Mouse (Mus musculus): ENCODE results near the gene Ccdc57.

The Ccdc57 gene

DNA sequence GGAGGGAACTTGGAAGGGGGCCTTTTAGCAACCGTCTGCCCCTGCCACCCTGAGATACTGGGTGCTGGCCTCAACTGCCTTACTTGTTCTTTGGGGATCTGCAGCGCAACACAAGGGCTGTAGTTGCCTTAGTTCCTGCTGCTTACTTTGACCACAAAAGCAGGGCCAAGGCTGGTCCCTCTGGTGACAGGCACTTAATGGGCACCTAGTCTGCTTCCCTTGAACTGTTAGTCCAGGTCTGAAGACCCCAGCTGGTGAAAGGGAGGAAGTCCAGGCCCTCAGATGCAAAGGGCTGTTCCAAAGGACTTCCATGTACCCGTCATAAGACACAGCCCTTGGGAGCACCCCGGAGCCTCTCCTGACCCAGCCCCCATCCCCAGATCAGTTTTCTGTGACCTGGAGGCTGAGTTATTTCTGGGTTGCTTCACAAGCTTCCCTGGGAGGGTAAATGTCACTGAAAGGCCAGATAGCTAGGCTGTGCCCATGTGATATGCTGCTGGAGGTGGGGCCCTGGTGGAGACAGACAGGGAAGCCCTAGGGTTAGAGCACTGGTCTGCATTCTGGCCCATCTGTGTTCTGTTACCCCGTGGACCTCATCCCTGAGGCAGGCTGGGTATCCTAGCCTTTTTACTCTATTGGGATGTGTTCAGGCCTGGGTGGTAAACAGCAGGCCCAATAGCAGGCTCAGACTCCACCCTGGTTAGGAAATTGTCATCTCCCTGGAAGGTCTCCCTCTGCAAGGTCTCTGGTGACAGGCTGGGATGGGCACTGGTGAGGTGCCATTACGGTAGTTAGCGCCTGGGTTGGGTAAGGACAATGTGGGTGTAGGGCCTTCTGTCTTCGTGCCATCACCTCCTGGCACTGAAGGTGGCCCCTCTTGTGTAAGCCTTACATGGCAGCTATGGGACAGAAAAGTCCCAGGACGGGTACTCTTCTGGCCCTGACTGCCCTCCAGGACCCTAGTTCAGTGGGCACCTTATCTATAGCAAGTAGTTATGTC, 19.4 kb upstream of the Ccdc57 start:
- no peak for DNase-seq (ENCODE audit: low read depth, low spot score)

DNA sequence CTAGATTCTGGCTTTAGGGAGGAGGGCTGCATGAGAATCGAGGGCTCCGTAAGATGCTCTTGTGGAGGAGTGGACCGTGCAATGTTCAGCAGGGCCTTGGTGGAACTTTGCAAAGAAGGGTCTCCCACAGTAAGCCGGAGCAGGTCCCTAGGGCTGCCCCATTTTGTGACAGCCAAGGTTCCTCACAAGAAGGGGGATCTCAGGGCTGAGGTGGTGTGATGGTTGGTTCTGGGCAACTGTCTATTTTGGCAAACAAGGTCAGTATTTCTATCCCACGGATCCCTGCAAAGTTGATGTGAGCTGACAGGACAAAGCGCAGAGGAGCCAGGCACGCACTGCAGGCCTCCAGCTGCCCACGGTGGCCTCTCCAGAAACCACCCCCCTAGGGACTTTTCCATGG, 18.6 kb upstream of the Ccdc57 start:
- no peak for DNase-seq (ENCODE audit: low read depth, low spot score)

DNA sequence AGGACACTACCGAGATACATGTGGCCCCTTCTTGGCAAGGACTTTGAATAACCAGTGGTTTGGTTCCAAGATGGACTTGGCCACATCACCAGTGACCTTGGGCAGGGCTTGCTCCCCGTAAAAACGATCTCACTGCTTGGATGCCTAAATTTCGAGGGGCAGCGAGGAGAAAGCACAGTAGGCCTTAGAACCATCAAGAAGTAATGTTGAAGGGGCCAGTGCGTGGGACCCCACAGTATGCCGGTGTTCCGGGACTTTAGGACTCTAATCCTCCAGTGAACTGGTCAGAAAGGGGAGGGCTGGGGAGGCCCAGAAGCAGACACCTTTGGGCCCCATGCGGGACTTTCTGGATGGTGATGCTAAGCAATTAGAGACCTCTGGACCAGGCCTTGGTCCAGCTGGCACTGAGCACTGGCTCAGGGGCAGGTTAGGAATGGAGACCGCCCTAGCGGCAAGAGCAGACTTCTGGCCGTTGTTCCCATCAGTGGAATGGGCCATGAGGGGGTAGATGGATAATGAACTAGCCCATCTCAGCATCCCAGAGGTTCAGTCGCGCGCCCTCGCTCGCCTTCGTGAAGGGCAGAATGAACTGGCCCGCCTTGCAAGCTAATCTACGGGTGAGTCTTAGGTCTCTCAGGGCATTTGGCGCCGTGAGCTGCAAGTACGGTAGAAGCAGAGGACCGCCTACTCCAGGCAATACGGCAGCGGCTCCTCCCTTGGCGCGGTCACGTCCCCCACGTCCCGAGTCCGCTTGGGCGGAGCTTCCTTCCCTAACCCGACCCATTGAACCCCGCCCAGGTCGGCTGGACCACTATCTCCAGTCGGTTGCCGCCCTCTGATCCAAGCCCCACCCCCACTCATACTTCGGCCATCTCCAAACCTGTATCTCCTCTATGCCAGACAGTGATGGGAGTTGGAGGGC, 17.9 kb upstream of the Ccdc57 start:
- peak; percentile 82 for DNase-seq (ENCODE audit: low read depth, low spot score)

DNA sequence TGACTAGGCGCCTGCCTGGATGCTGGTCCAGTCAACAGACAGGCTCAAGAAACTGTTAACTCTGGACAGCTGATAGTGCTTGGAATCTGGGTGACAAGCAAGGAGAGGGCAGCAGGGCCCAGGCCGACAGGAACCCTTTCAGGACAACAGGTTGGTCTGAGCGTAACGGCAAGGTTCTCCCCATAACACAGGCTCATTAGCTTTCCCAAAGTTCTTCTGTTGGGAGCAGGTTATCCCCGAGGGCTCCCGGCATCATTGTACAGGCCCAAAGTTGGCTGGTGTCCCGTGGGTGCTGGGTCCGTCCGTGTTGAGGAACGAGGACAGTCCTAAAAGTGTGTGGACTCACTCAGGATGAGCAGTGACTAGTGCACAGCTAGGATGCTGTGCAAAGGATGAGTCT, 17.2 kb upstream of the Ccdc57 start:
- DNase-seq (ENCODE audit: low read depth, low spot score) = no peak

DNA sequence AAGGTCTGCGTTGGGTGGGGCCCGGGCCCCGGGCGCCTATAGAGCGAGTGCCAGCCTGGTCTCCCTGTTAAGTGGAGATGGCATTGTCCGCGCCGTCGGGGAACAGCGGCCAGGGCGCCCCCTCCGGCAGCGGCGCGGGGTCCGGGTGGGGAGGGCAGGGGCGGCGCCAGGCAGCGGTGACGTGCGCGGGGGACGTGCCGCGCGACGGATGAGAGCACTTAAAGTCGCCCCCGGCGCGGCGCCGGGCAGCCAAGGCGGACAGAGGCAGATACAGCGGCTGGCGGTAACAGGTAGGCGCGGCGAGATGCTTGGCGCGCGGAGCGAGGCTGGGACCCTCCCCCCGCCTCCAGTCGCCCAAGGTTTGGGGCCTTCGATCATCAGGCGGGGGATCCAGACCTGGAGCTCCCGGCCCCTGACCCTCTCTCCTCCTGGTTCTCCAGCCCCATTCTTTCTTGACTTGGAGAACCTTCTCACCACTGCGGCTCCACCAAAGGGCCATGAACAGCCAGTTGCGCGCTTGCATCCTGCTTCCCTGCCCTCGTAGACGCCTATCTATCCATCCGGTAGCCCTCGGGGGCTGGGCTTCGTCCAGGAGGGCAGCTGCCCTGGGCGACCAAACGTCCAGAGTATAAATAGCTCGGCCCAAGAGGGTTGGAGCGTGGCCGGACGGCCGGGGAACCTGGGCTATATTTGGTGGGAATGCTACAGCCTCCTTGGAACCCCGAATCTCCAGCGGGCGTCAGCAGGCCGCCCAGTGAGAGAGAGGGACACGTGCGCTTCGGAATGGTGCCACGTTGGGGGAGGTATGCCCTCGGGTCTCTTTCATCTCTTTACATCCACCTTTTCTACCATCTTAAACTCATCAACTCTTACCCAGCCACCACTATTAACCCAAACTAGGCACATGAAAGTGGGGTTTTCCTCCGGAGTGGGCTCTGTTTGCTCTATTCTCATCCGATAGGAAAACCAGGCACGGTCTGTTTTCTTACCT, 16.5 kb upstream of the Ccdc57 start:
- peak; percentile 64 for DNase-seq (ENCODE audit: low read depth, low spot score)

DNA sequence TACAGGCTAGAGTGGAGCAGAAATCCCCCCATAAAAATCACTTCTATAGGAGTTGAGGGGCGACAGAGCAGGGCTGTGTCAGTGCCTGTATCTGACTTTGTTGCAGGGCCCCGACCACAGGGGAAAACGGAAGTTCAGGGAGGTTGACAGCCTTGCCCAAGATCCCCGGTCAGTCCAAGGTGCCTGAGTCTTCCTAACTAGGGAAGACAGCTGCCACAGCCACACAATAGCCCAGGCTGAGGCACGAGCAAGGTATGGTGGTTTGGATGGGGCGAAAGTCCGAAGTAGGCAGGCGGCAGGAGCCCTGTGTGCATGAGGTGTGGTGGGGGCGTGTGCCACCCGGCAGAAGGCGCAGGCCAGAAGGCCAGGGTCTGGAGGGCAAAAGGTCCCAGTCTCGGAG, 15.7 kb upstream of the Ccdc57 start, which contains the start of gene Slc16a3:
Gene Slc16a3, plus strand, starts transcription at position 153 of the 400 bp plus-strand sequence.
- DNase-seq (ENCODE audit: low read depth, low spot score) = no peak

DNA sequence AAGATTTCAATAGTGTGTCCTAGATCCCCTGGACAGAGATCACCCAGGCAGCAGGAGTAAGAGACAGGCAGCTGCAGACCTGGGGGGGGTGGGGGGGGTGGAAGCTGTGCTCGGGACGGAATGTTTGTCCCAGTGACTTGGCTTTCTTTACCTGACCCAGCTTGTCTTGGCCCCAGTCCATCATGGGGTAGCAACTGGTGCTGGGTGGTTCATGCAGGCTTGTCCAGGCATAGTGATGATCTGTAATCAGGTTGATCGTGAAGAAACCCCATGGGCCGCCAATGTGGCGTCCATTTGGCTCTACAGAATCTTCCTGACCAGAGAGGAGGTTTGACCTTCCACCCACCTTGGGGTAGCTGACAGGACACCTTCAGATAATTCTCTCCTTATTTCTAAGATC, 13.3 kb upstream of the Ccdc57 start:
- no peak for DNase-seq (ENCODE audit: low read depth, low spot score)

DNA sequence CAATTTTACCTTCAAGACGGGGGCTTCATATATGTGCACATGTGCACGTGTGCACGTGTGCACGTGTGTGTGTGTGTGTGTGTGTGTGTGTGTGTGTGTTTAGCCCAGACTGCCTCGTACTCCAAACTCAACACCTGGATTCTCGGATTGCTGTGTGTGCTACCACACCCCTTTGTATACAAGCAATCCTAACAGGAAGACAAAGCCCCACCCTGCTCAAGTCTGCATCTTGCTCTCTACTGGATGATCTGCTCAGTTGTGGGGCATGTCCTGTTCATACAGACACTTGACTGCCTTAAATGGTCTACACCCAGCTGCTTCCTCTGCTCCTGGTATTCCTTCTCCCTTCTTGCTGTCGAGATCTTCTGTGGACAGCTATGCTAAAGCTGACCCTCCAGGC, 12.6 kb upstream of the Ccdc57 start:
- DNase-seq (ENCODE audit: low read depth, low spot score) = no peak

DNA sequence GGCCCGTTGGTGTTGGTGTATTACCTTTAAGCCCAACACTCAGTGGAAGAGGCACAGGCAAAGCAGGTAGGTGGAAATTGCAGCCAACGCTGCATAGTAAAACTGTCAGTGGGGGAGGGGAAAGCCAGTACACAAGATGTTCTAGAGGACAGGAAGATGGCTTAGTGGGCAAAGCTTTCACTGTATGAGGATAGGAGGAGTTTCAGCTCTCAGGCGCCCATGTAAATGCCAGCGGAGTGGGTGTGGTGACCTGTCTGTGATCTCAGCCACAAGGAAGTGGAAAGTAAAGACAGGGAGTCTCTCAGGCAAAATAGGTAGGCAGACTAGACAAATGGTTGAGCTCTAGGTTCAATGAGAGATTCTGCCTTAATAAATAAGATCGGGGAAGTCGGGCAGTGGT, 8.3 kb upstream of the Ccdc57 start:
- DNase-seq (ENCODE audit: low read depth, low spot score) = no peak

DNA sequence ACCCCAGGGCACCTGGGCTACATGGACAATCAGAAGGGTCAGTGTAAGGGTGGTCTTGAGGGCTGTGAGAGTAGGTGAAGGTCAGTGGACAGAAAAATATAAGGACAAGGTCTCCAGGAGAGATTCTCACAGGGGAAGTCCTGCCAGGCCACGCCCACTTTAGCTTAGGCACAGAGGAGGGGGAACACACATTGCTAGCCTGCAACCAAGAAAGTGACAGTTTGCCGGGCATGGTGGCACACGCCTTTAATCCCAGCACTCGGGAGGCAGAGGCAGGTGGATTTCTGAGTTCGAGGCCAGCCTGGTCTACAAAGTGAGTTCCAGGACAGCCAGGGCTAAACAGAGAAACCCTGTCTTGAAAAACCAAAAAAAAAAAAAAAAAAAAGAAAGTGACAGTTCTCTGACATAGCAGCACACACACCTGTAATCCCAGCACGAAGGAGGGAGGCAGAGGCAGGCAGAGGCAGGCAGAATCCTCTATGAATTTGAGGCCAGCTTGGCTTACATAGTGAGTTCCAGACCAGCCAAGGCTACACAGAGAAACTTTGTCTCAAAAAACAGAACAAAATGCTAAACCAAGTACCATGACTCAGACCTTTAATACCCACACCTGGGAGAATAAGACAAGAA, 7.2 kb upstream of the Ccdc57 start:
- DNase-seq (ENCODE audit: low read depth, low spot score) = no peak

DNA sequence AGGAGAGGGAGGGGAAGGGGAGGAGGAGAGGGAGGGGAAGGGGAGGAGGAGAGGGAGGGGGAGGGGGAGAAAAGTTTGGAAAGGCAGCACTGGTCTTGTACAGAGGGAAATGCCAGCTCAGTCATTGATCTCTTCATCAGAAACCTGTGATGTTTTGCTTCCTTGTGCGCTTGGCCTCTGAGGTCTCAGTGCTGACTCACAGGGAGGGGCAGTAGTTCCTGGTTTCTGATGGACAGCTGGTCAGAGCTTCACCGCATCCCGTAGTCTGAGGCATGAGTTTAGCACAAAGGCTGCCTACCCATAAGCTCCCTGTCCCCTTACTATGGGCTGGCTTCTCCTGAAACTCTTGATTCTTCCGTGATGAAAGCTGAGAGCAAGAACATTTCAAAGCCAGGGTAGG, 6.1 kb upstream of the Ccdc57 start:
- DNase-seq (ENCODE audit: low read depth, low spot score) = no peak

DNA sequence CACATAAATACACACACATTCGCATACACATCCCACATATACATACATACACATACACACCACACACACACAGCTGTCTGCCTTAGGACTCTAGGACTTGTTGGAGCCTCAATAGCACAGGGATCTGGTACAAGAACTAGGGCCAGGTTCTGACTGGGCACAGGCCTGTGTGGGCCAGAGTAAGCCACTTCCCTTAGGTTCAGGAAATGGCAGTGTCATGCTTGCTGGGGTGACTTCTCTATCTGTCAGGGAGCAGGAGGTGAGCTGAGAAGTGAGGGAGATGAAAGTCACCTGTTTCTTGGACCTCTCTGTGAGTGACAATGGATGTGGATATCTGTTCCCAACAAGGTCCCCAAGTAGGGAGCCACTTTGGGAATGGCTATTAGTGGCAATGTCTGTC, 5.3 kb upstream of the Ccdc57 start:
- no peak for DNase-seq (ENCODE audit: low read depth, low spot score)

DNA sequence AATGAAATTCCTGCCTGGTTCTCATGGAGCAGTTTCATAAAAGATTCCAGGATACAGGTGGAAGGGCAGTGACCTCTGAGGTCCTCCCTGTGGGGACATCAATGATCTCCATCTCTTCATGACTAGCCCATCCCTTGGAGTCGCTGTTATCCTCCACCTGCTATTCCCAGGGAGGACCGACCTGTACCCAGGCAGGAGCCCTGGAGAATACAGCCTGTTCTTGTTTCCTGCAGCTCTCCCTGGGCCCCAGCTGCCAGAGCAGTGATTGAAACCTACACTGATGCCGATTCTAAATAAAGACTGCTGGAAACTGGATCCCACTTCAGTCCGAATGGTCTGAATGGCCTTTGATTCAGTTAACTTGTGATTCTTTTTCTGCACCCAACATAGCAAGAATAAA, 1.2 kb downstream of the Ccdc57 start:
- DNase-seq (ENCODE audit: low read depth, low spot score) = no peak

DNA sequence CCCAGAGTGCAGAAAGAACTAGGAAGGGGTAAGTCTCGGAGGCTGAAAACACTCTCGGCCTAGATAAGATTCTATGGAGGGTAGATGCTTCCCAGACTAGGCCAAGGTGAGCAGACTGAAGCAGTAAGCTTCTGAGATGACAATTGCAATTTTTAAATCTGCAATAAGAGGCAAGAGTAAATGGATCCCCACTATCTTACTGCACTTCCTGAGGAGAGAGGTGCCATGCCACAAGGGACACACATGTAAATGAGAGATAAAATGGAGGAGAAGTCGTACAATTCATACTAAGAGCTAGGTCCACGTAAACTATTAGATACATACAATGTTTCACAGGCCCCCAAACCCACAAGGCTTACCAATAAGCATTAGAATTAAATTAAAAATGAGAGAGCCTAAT, 4.2 kb downstream of the Ccdc57 start:
- no peak for DNase-seq (ENCODE audit: low read depth, low spot score)

DNA sequence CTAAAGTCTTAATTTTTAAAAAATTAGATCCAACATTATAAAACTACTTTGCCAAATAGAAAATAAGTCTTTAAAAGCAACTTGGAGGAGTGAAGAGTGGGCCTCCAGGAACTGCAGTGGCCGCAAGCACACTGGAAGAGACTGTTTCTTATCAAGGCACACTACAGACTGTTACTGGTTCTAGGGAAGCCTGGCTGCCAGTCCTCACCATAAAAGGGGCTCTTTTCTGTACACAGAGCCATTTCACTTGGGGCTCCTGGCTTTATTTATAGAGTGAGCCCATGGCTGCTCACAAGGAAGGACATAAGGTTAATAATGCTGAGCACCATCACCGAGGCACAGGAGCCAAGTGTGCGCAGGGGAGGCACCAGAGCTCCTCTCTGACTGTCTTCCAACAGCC, 10.1 kb downstream of the Ccdc57 start:
- no peak for DNase-seq (ENCODE audit: low read depth, low spot score)

DNA sequence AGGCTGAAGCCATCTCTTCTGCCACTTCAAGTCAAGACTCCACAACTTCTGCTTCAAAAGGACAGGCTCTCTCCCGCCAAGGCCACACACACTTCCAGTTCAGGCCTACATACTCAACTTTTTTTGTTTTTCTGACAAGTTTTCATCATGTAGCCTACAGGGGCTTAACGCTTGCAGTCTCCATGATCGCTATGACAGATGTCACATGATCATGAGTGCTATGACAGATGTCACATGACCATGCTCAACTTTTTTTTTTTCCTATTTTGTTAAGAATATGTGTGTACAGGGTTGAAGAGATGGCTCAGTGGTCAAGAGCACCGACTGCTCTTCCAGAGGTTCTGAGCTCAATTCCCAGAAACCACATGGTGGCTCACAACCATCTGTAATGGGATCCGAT, 14.9 kb downstream of the Ccdc57 start:
- no peak for DNase-seq (ENCODE audit: low read depth, low spot score)

DNA sequence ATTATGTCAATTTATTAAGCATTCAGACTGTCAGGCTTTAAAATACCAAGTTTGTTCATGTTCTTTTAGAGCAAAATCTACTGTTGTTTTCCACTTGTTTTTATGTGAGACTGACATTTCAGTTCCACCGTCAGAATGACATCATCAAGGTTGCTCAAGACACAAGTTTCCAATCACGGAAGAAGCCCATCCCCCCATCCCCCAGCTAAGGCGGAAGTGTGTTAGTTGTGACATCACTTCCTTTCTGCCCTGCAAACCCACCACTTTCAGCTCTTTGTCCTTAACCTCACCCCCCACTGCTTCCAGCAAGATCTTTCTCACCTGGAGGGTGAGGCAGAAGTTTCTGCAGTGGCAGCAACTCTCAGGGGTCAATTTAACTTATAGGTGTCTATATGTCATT, 16.2 kb downstream of the Ccdc57 start:
- peak; percentile 18 for DNase-seq (ENCODE audit: low read depth, low spot score)

DNA sequence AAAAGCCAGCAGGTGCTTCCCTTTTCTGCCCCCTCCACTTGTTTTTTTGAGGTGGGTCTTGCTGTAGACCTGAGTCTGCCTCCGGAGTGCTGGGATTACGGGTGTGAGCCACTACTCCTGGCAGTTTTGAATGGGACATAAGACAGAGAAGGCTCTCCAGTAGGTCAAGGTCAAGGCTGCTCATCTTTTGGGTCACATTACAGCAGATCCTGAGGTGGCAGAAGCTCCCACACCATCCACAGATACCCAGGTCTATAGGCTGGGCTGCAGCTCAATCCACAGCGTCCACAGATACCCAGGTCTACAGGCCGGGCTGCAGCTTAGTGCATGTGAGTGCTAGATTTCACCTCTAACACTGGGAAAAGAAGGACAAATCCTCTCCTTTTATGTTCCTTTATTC, 18.9 kb downstream of the Ccdc57 start:
- DNase-seq (ENCODE audit: low read depth, low spot score) = no peak

DNA sequence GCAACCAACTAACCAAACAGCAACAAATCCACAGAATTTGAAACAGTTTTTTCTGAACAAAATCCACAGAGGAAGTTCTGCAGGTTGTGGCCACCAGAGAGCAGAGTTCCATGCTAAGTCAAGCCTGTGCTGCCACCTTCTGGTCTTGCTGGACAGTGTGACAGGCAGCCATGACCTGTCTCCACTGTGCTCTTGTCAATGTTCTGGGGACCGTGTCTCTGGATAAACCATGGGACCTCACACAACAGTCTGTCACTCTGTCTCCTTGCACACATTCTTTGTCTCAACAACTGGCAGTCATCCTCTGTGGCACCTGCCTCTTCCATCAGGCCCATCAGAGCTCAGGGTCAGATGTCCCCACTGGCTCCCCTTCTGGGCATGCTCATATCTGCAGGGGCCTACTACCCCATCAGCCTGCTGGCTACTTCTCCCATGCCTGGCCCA, 27.2 kb downstream of the Ccdc57 start:
- peak; percentile 71 for DNase-seq (ENCODE audit: low read depth, low spot score)

DNA sequence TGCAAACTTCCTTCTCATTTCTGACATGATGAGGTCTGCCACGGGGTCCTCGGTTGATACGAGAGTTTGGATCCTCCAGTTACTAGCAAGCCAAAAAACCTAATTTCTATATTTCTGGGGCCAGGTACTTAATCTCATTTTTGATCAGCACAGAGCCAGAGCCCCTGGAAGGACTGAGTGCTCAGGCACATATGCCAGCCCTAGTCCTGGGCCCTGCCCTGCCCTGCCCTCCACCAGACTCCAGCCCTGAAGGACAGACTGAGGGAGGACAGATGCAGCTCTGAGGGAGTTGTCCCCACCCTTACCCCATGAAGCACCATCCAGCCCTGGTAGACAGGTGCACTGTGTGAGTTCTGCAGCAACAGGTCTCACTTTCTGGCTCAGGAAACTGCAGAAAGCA, 28.1 kb downstream of the Ccdc57 start:
- no peak for DNase-seq (ENCODE audit: low read depth, low spot score)
